Mouse (Mus musculus): ENCODE measurements around the gene Arl14.
A peak's percentile ranks its signal among the peaks of the same experiment; 100 is the strongest.
"Not testable (repeated sequence)": the region's sequence is repeated elsewhere in the genome, so short reads cannot be mapped to it uniquely, and the experiment has no call there.

Gene Arl14

GRCm38 (mm10) chr3:69213465-69213864 is 8.8 kb upstream of the Arl14 start:
- no peak for DNase-seq (ENCODE audit: low read depth, low spot score)

GRCm38 (mm10) chr3:69214566-69214965 is 7.7 kb upstream of the Arl14 start:
- no peak for DNase-seq (ENCODE audit: low read depth, low spot score)

GRCm38 (mm10) chr3:69222502-69222900 is 282 bp downstream of the Arl14 start:
- DNase-seq (ENCODE audit: low read depth, low spot score) = no peak

- DNase-seq (ENCODE audit: low read depth, low spot score) = no peak
Measured at GRCm38 (mm10) chr3:69222987-69223386, 768 bp downstream of the Arl14 start.

GRCm38 (mm10) chr3:69223666-69224065 is 1.4 kb downstream of the Arl14 start:
- DNase-seq (ENCODE audit: low read depth, low spot score) = no peak

DNA sequence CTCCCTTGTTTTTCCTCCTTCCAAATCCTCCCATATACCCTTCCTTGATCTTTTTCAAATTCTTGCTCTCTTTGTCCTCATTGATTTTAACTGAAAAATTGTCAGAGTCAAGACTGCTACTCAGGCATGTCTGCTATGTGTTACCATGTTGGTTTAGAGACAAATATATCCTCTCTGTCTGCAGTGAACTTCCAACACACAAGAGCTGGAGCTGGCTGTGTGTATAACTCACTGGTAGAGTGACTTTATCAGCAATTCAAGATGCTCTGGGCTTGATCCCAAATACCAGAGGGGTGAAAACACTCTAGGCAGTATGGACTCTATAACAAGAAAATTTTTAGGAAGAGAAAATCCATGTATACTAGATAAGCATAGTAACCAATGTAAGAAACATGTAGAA is 2.8 kb downstream of the Arl14 start:
- DNase-seq (ENCODE audit: low read depth, low spot score) = no peak

DNA sequence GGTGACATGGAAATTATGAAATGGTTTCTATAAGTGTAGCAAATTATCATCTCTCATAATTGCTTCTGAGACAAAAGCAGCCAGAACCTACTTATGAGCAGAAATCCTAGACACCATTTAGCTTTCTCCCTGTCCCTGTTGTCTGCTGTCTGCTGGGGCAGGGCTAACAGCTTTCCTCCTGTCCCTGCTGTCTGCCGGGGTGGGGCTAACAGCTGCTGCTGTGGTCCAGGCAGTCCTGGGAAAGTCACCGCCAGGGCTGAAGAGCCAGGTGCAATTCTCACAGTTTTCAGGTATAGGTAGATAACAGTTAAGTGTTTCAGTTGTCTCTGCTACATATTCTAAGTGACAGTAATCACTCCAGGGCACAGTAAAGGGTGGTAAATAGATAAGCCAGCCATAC is 4.3 kb downstream of the Arl14 start:
- DNase-seq (ENCODE audit: low read depth, low spot score) = no peak

DNA sequence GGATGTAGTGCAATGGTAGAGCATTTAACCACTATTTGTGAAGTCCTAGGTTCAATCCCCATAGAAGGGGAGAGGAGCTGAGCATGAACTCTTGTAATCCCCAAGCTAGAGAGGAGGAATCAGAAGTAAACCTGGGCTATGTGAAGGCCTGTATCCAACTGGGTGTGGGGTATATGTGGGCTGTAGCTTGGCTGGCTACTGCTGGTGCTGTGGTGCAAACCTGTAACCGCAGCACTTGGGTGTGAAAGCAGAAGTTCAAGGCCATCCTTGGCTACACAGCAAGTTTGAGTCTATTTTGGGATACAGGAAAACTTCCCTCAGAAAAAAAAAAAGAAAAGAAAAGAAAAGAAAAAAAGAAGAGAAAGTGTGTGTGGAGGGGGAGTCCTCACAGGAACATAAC is 5.8 kb downstream of the Arl14 start:
- DNase-seq (ENCODE audit: low read depth, low spot score) = no peak

DNA sequence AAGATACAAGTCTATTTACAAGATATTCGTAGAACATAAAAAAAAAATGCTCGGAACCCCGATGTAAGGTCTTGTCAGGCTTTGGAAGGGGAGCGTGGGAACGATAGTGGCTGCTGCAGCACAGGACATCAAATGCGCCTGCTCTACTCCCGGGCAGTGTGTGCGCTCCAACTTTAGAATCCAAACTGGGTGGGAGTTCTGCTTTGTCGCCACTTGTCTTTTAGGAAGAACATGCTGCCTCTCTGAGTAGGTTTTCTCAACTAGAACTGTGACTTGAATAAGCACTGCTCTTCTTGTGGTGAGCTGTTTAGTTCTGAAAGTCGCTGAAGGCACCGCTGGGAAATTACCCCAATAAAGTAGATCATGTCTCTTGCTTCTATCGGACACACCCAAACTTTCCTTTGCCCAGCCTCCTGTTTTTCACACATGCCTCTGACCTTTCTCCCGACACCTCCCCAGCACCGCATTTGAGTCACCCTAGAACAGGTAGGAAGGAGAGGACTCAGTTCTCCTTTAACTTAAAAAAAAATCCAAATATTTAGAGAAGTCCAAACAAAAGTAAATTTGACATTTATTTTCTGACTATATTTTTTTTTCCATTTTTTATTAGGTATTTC is 9.4 kb downstream of the Arl14 start:
- no peak for DNase-seq (ENCODE audit: low read depth, low spot score)

DNA sequence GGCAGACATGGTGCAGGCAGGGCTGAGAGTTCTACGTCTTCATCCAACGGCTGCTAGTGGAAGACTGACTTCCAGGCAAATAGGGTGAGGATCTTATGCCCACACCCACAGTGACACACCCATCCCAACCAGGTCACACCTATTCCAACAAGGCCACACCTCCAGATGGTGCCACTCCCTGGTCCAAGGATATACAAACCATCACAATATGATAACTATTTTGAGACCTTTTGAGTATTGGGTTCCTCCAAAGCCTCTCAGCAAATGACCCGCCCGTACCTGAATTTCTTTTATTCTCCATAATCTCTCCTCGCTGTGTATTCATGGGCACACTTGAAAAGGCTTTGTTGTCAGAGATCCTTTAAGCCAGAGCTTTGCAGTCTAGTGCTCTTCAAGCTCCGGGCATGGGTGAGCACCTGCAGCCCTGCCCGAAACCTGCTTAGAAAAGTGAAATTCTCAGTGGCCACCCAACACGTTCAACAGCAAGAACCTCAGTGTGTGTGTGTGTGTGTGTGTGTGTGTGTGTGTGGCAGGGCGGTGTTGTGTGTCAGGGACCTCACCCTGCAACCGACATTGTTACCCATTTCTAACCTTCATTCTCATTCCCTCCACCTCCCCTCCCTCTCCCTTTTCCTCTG is 11.5 kb downstream of the Arl14 start:
- not testable (repeated sequence) for DNase-seq (ENCODE audit: low read depth, low spot score)

GRCm38 (mm10) chr3:69234525-69234924 is 12.3 kb downstream of the Arl14 start:
- DNase-seq (ENCODE audit: low read depth, low spot score) = no peak

DNA sequence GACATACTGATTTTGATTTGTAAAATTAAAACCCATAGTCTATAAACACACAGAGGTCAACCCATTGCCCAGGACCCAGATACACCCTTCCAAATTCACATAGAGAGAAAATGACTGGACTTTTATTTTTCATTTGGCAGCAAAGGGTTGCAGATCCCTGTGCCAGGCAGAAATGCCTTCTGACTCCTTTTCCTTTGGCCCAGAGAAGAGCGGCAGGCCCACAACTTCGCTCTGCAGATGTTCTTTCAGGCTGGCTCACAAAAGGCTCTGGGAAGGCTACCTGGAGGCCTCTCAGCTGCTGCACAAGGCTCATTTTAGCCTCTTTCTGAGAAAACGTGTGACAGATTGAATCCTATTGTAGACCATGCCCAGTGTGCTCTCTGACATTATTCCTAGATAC is 13.6 kb downstream of the Arl14 start:
- no peak for DNase-seq (ENCODE audit: low read depth, low spot score)

DNA sequence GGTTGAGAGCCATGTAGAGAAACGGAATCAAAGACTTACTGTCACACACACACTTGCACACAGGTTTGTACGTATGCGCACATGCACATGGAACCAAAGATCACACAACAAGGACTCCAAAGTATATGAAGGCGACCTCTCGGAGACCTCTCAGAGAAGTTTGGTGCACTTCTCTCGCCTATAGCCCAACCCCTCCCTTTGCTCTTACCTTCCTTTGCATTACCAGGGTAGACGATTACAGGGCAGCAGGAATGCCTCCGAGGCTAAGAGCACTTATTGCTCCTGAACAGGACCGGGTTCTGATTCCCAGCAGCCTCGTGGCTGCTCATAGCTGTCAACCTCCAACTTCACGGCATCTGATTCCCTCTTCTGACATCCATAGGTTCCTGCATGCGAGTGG is 14.3 kb downstream of the Arl14 start:
- no peak for DNase-seq (ENCODE audit: low read depth, low spot score)

- peak; percentile 27 for DNase-seq (ENCODE audit: low read depth, low spot score)
Measured at GRCm38 (mm10) chr3:69238141-69238851, 16.1 kb downstream of the Arl14 start.

DNA sequence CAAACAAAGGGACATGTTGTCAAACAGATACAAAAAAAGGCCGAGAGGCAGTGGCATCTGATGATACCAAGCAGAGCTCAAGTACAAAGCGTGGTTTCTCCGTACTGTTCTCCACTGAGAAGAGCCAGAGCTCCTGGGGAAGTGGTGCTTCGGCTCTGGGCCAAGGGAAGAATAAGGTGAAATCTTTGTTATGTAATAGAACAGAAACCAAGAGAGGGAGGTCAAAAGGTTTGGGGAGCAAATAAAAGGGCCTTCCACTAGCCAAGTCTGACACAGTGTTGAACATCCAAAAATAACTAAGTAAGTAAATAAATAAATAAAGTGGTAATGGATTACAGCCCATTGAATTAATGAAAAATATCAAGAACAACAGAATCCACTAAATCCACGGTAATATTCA is 17.0 kb downstream of the Arl14 start:
- no peak for DNase-seq (ENCODE audit: low read depth, low spot score)

DNA sequence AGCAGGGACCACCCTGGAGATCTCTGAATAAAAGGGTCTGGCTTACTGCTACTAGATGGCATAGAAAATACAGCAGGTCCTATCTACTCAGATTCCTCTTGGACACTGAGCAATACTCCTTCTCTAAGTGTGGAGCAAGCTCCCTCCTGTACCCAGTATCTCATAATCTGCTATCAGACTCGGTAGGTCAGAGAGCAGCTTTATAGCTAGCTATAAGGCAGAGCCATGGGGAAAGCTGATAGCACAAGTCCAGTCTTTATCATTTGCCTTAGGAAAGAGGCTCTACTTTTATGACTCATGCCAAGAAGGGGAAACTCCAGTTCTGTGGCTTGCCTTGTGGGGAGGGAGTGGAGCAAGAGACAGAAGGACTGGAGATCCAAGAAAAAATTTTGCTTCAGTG is 18.8 kb downstream of the Arl14 start:
- DNase-seq (ENCODE audit: low read depth, low spot score) = no peak

DNA sequence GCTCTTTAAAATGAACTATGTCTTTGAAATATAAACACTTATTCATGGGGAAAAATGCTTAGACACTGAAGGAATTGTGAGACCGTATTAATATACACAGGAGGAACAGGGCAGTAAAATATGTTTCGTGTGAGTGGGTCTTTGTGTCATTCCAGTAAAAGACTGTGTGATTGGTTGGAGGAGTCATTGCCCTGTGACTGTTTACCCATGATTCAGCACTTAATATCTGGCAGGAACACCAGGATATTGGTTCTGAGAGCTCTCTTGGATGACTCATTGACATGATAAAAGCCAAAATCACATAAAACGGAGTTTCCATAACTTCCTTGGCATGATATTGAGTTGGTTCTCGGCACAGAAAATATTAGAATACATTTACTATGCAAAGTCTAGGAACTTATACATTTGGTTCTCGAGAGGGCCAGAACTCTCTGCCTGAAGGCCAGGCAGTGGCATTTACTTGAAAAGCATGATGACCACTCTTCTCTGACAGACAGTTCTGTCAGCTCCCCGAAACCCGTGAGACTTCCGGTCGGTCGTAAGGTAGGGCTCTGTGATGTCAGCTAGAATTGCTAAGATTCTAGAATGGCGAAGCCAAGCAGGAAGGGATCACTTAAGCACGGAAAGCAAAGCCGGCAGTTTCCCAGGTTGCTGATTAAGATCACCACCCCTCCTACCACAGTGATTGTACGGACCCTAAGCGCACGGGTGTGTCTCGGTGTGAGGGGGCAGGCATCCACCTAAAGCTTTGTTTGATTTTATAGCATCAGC is 31.1 kb downstream of the Arl14 start:
- DNase-seq (ENCODE audit: low read depth, low spot score) = no peak

GRCm38 (mm10) chr3:69254676-69255075 is 32.5 kb downstream of the Arl14 start:
- no peak for DNase-seq (ENCODE audit: low read depth, low spot score)

GRCm38 (mm10) chr3:69257049-69257699 is 35.0 kb downstream of the Arl14 start:
- DNase-seq (ENCODE audit: low read depth, low spot score) = peak; percentile 22

- DNase-seq (ENCODE audit: low read depth, low spot score) = no peak
Measured at GRCm38 (mm10) chr3:69263010-69263643, 40.9 kb downstream of the Arl14 start.

DNA sequence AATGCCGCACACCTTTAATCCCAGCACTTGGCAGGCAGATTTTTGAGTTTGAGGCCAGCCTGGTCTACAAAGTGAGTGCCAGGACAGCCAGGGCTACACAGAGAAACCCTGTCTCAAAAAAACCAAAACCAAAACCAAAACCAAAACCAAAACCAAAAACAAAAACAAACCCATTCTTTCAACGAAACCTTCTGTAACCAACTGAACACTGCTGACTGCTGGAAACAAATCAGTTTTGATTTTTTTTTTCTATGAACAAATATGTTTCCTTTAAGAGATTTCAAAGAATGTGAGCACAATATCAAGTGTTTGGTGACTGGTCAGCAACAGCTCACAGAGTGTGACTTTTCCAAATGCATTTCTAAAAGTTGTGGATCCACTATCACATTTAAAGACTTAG is 42.1 kb downstream of the Arl14 start:
- DNase-seq (ENCODE audit: low read depth, low spot score) = not testable (repeated sequence)

Data from c-Kit-negative CD71-positive TER-119-positive erythroid progenitor cells, embryonic 14.5 days (primary cell).